Mouse (Mus musculus) kidney, postnatal 36 days (tissue): ENCODE measurements around the gene Casp9.

Source experiments
- DNase-seq, 2 experiments: peaks; one replicate each; pipeline ENCODE4 v3.0.0; 2021 to 2022; ENCODE audit warnings: mixed read lengths in 2 of 2

Casp9 gene

GRCm38 (mm10) chr4:141781201-141781985 lies 12.0 kb upstream of the Casp9 start:
- no peak for DNase-seq

GRCm38 (mm10) chr4:141784835-141785234 lies 8.6 kb upstream of the Casp9 start:
- DNase-seq = no peak

GRCm38 (mm10) chr4:141786141-141786540 lies 7.3 kb upstream of the Casp9 start:
- no peak for DNase-seq

- DNase-seq = peak; percentile 85
Observed at GRCm38 (mm10) chr4:141787046-141787445, 6.4 kb upstream of the Casp9 start.

- DNase-seq = no peak
Observed at GRCm38 (mm10) chr4:141787462-141787861, 6.0 kb upstream of the Casp9 start.

GRCm38 (mm10) chr4:141789564-141790218 lies 3.7 kb upstream of the Casp9 start:
- DNase-seq = no peak

- peak; percentile 98 to 99 for DNase-seq
Observed at GRCm38 (mm10) chr4:141790524-141790990, 2.9 kb upstream of the Casp9 start, which contains the start of gene Dnajc16. Gene Dnajc16 (minus strand): TSS chr4:141790931.

GRCm38 (mm10) chr4:141791486-141791885 lies 1.9 kb upstream of the Casp9 start:
- no peak for DNase-seq

- no peak for DNase-seq
Observed at GRCm38 (mm10) chr4:141791951-141792350, 1.5 kb upstream of the Casp9 start.

GRCm38 (mm10) chr4:141792554-141793281 lies 694 bp upstream of the Casp9 start:
- no peak for DNase-seq

- DNase-seq = no peak
Observed at GRCm38 (mm10) chr4:141794152-141794535, 732 bp downstream of the Casp9 start.

- DNase-seq = peak in 1 of 2 experiments; percentile 49
Observed at GRCm38 (mm10) chr4:141796356-141796755, 2.9 kb downstream of the Casp9 start.

GRCm38 (mm10) chr4:141796954-141797353 lies 3.5 kb downstream of the Casp9 start:
- no peak for DNase-seq

GRCm38 (mm10) chr4:141797545-141797944 lies 4.1 kb downstream of the Casp9 start:
- no peak for DNase-seq

GRCm38 (mm10) chr4:141804105-141804504 lies 10.7 kb downstream of the Casp9 start:
- peak in 1 of 2 experiments; percentile 38 for DNase-seq

- no peak for DNase-seq
Observed at GRCm38 (mm10) chr4:141805886-141806285, 12.5 kb downstream of the Casp9 start.

GRCm38 (mm10) chr4:141809850-141810464 lies 16.5 kb downstream of the Casp9 start:
- DNase-seq = peak in 1 of 2 experiments; percentile 37

- DNase-seq = no peak
Observed at GRCm38 (mm10) chr4:141810975-141811374, 17.6 kb downstream of the Casp9 start.

- no peak for DNase-seq
Observed at GRCm38 (mm10) chr4:141811375-141811774, 18.0 kb downstream of the Casp9 start.

- DNase-seq = no peak
Observed at GRCm38 (mm10) chr4:141816267-141816666, 22.9 kb downstream of the Casp9 start.

- DNase-seq = no peak
Observed at GRCm38 (mm10) chr4:141816776-141817655, 23.6 kb downstream of the Casp9 start.

- DNase-seq = no peak
Observed at GRCm38 (mm10) chr4:141817706-141818105, 24.3 kb downstream of the Casp9 start.
